In genomic region chr16:20425855-20426598, GRCm38 (mm10) we compare ENCODE assay signal across 8 mouse cellular contexts. TPM values are rescaled to one million over a fixed set of nuclear protein-coding genes. Genes with fewer than 3 reads are reported as not detected.
DNase-seq lines count a peak whose midpoint lies in the region; ATAC-seq and TF ChIP-seq lines count a peak whose summit lies in the region.

Abcc5 (minus strand) TSS chr16:20426394.

- no peaks in the 10 kb centered on the region; the same call in 1 of the 2 replicates for H3K36me3 ChIP-seq in hindbrain, postnatal 0 days (ENCODE audit: insufficient read depth, low read length)

- H3K9ac ChIP-seq in hindbrain, postnatal 0 days (replicated peaks; ENCODE audit: low read length): peak within 1 kb of the TSS; percentile 81

- ATAC-seq in hindbrain, postnatal 0 days: peak; percentile 99
- ATAC-seq in megakaryocyte, adult 5-6 weeks (ENCODE audit: poor library complexity, severe bottlenecking): peak; percentile 96

- peak within 1 kb of the TSS; percentile 97 for H3K4me3 ChIP-seq in gastrocnemius, adult 2 months
- H3K4me3 ChIP-seq in hindbrain, postnatal 0 days (ENCODE audit: low read length): peak within 1 kb of the TSS; percentile 74
- peak within 1 kb of the TSS; percentile 85 for H3K4me3 ChIP-seq in left cerebral cortex, adult 2 months

- peak within 1 kb of the TSS; percentile 86 for H3K4me2 ChIP-seq in hindbrain, postnatal 0 days (ENCODE audit: low read depth, low read length)

- H3K4me1 ChIP-seq in hindbrain, postnatal 0 days (ENCODE audit: insufficient read depth, low read length): peaks cover 14% of the 10 kb centered on the region

- WGBS in hindbrain, postnatal 0 days: under 1% methylated on average over 62 of the region's 62 CpGs

- peak; percentile 99 for TF ChIP-seq CTCF in gastrocnemius, adult 2 months (IDR thresholded peaks at IDR 0.05)
- TF ChIP-seq CTCF in hindbrain, postnatal 0 days (IDR thresholded peaks at IDR 0.05; ENCODE audit: low read depth): peak; percentile 89
- TF ChIP-seq CTCF in left cerebral cortex, adult 2 months (IDR thresholded peaks at IDR 0.05): peak; percentile 96

- H3K27me3 ChIP-seq in hindbrain, postnatal 0 days (ENCODE audit: insufficient read depth, low read length): no peaks in the 10 kb centered on the region

- intact Hi-C loops in gastrocnemius, adult 2 months (cut with DNase I): no loop called here
- intact Hi-C loops in left cerebral cortex, adult 2 months (cut with DNase I): no loop called here

- DNase-seq in WW6 (ENCODE audit: low read depth, low spot score): peak; percentile 83
- DNase-seq in cerebellum, postnatal 4 days (ENCODE audit: low spot score in 2 of 2): peak; percentile 83 to 92
- DNase-seq in gastrocnemius, adult 2 months: peak; percentile 94
- peak; percentile 98 for DNase-seq in hindbrain, postnatal 0 days (ENCODE audit: low spot score)
- DNase-seq in left cerebral cortex, adult 2 months (ENCODE audit: extremely low spot score in 1 of 2, low spot score in 2 of 2): peak; percentile 94 to 95
- DNase-seq in right cerebral cortex, adult 2 months (ENCODE audit: low spot score in 2 of 2): peak; percentile 94 to 95
- peak; percentile 90 for DNase-seq in urinary bladder, postnatal 14 days (ENCODE audit: low spot score)

- peak within 1 kb of the TSS; percentile 97 for H3K27ac ChIP-seq in gastrocnemius, adult 2 months
- peak within 1 kb of the TSS; percentile 92 for H3K27ac ChIP-seq in hindbrain, postnatal 0 days
- peak within 1 kb of the TSS; percentile 99 for H3K27ac ChIP-seq in left cerebral cortex, adult 2 months

- no peaks in the 10 kb centered on the region for H3K9me3 ChIP-seq in hindbrain, postnatal 0 days (ENCODE audit: low read length)

RNA-seq across cellular contexts. Expression of gene Abcc5, which starts in this region (rescaled TPM):
- total RNA-seq in gastrocnemius, adult 2 months (2021): 10 to 100 TPM; 54.4 to 66.0 TPM
- total RNA-seq in hindbrain, postnatal 0 days (2014; rRNA removed): 72.7 and 80.1 TPM in 2 replicates
- 80.4 and 81.0 TPM in 2 replicates for polyA plus RNA-seq in hindbrain, postnatal 0 days (2015; fragmentation: Nextera tagmentation; extraction: Ambion mirVana)
- 100 to 1,000 TPM; 251 to 270 TPM for total RNA-seq in left cerebral cortex, adult 2 months (2021)
- 22.8 and 27.4 TPM in 2 replicates for total RNA-seq in megakaryocyte, adult 5-6 weeks (2015)
- total RNA-seq in megakaryocyte, adult 5-6 weeks (2017): 28.2 and 38.9 TPM in 2 replicates

Comparison
In these comparisons a context has a peak if more than half of its experiments do, and no peak if none do; other contexts are left out.
1. Peak in every context shown above with its lines: DNase-seq, ATAC-seq, H3K4me3 ChIP-seq and H3K27ac ChIP-seq.